Mouse (Mus musculus): Measurements from ENCODE around the gene Blzf1. TPM values are rescaled to one million over a fixed set of nuclear protein-coding genes. Genes with fewer than 3 reads are reported as not detected.

The Blzf1 gene
- polyA plus RNA-seq, 1 experiment from 2014 or later: 24.0 TPM

DNA sequence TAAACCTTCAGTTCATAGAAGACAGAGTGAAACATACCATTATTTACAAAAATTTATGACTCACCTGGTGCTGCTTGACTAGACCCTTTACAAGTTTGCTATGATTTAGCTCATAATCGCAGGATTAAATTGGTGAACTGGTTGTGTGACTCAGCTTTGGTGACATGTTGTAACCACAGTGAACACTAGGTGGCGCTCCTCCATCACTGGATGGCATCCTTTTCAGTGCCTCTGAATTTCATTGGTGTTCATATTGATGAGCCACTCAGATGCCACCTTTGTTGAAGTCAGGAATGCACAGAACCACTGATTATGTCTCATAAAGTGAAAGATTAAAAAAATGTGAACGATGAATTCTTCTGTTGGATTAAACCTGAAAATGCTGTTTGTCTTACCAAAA, 9.4 kb upstream of the Blzf1 start:
- Histone ChIP-seq H3K9ac (ENCODE audit: low read length) (no peak overlapping the region), H3K9me3 (ENCODE audit: control insufficient read depth, low read length) (no peaks in the 10 kb centered on the region), H3K27me3 (ENCODE audit: control insufficient read depth, insufficient read depth, low read length) (no peaks in the 10 kb centered on the region), H3K4me2 (ENCODE audit: low read depth, severe bottlenecking) (no peak overlapping the region), H3K4me1 (ENCODE audit: control insufficient read depth, insufficient read depth, low read length) (no peaks in the 10 kb centered on the region), H3K4me3 (ENCODE audit: low read depth, low read length) (no peak overlapping the region), H3K36me3 (ENCODE audit: control insufficient read depth, insufficient read depth, low read length) (0 out of 2 replicates have a peak, but pooled peaks cover 2% of the 10 kb centered on the region), H3K27ac (replicated peaks; ENCODE audit: low read depth, low read length) (no peak overlapping the region)
- ATAC-seq (ENCODE audit: insufficient number of reproducible peaks, low FRiP score, low TSS enrichment, low read depth) (0 out of 2 replicates have a peak, but pooled peaks have one; percentile 52), DNase-seq (ENCODE audit: low spot score) (peak; percentile 86)
- 38% methylated on average over 3 of the region's 3 CpGs for WGBS

DNA sequence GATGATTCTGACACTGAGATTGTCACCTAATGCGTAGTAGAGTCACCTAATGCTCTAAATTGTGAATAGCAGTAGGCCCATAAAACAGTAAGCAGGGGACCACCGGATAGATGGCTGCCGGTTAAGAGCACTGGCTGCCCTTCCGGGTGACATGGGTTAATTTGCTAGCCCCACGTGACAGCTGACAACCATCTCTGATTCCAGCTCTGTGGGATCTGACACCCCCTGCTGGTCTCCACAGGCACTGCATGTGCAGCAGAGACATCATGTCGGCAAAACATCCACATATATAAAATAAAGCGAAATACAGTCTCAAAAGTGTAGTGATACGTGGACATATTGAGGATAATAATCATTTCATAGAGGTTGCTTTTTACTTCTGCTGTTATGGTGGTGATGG, 8.0 kb upstream of the Blzf1 start:
- ATAC-seq (ENCODE audit: insufficient number of reproducible peaks, low FRiP score, low TSS enrichment, low read depth): no peak
- no peaks in the 10 kb centered on the region for H3K4me1 ChIP-seq (ENCODE audit: control insufficient read depth, insufficient read depth, low read length)
- 71% methylated on average over 8 of the region's 8 CpGs for WGBS
- no peak overlapping the region for H3K4me2 ChIP-seq (ENCODE audit: low read depth, severe bottlenecking)
- no peak overlapping the region for H3K27ac ChIP-seq (replicated peaks; ENCODE audit: low read depth, low read length)
- H3K9ac ChIP-seq (ENCODE audit: low read length): no peak overlapping the region
- H3K36me3 ChIP-seq (ENCODE audit: control insufficient read depth, insufficient read depth, low read length): 0 out of 2 replicates have a peak, but pooled peaks cover 2% of the 10 kb centered on the region
- H3K9me3 ChIP-seq (ENCODE audit: control insufficient read depth, low read length): no peaks in the 10 kb centered on the region
- DNase-seq (ENCODE audit: low spot score): peak; percentile 51
- H3K27me3 ChIP-seq (ENCODE audit: control insufficient read depth, insufficient read depth, low read length): no peaks in the 10 kb centered on the region
- no peak overlapping the region for H3K4me3 ChIP-seq (ENCODE audit: low read depth, low read length)

DNA sequence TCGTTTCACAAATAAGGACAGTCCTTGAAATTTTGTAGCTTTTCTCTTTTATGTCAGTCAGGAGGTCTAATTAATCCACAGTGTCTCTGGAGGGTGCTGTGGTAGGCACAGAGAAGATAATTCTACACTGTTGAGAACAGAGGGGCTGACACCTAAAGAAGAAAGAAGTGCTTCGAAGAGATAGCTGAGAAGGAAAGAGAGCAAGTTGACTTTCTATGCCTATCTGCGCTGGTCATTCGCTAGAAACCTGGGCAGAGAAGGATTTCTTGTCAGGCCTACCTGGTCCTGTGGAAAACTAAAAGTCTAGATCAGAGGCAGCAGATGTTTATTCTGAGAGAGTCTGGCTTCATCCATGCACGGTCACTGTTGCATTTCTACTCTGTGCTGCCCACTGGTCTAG, 6.8 kb upstream of the Blzf1 start:
- H3K4me3 ChIP-seq (ENCODE audit: low read depth, low read length): no peak overlapping the region
- H3K36me3 ChIP-seq (ENCODE audit: control insufficient read depth, insufficient read depth, low read length): 0 out of 2 replicates have a peak, but pooled peaks cover 2% of the 10 kb centered on the region
- ATAC-seq (ENCODE audit: insufficient number of reproducible peaks, low FRiP score, low TSS enrichment, low read depth) (no peak), DNase-seq (ENCODE audit: low spot score) (no peak)
- H3K4me1 ChIP-seq (ENCODE audit: control insufficient read depth, insufficient read depth, low read length): no peaks in the 10 kb centered on the region
- 87% methylated on average over 5 of the region's 5 CpGs for WGBS
- H3K27ac ChIP-seq (replicated peaks; ENCODE audit: low read depth, low read length): no peak overlapping the region
- H3K27me3 ChIP-seq (ENCODE audit: control insufficient read depth, insufficient read depth, low read length): no peaks in the 10 kb centered on the region
- H3K9me3 ChIP-seq (ENCODE audit: control insufficient read depth, low read length): no peaks in the 10 kb centered on the region
- H3K4me2 ChIP-seq (ENCODE audit: low read depth, severe bottlenecking): no peak overlapping the region
- H3K9ac ChIP-seq (ENCODE audit: low read length): no peak overlapping the region

DNA sequence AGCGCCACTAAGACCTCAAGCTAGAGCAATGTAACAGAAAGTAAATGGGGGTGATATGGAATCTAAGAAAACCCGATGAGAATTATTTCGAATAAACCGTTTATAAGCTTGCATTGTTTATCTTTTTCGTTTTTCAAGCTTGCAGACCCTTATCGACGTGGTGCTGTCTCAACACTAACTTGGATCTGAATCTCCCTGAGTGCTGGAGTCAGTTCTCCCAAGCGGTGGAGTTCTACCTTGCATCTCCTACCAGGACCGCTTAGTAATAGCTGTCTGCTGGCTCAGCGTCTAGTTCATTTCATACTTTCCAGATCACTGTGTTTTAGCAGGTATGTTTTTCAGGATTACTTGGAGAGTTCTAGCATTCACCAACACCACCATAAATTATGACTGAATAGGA, 633 bp upstream of the Blzf1 start:
- Histone ChIP-seq H3K9me3 (ENCODE audit: control insufficient read depth, low read length) (no peaks in the 10 kb centered on the region), H3K27me3 (ENCODE audit: control insufficient read depth, insufficient read depth, low read length) (no peaks in the 10 kb centered on the region), H3K4me2 (ENCODE audit: low read depth, severe bottlenecking) (peak overlapping the region; percentile 49), H3K27ac (replicated peaks; ENCODE audit: low read depth, low read length) (no peak overlapping the region), H3K36me3 (ENCODE audit: control insufficient read depth, insufficient read depth, low read length) (0 out of 2 replicates have a peak, but pooled peaks cover 2% of the 10 kb centered on the region), H3K4me3 (ENCODE audit: low read depth, low read length) (peak overlapping the region; percentile 77), H3K4me1 (ENCODE audit: control insufficient read depth, insufficient read depth, low read length) (no peaks in the 10 kb centered on the region; the same call in 1 of the 2 replicates), H3K9ac (ENCODE audit: low read length) (peak overlapping the region; percentile 18)
- WGBS: 14% methylated on average over 10 of the region's 10 CpGs
- no peak for ATAC-seq (ENCODE audit: insufficient number of reproducible peaks, low FRiP score, low TSS enrichment, low read depth)
- DNase-seq (ENCODE audit: low spot score): no peak

DNA sequence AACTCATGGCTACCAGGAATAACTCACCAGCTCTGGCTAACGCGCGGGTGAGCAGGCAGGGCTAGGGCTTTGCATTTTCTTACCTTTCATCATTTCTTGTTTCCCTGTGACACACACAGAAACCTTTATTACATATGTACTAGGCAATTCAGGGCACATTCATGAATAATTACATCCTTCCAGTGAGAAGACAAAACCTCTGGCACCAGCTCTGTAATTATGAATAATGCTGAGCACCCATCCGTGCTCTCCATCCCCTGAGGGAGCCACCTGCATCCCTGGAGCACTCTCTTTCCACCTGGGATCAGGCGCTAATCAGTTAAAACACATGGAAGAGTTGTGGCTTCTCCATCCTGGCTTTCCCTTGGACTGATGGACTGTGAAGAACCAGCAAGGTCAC, 3.5 kb downstream of the Blzf1 start, which contains the start of gene Nme7:
Gene Nme7, plus strand, starts transcription at position 301 of the 400 bp plus-strand sequence.
- no peaks in the 10 kb centered on the region; the same call in 1 of the 2 replicates for H3K4me1 ChIP-seq (ENCODE audit: control insufficient read depth, insufficient read depth, low read length)
- no peak within 1 kb of the TSS for H3K4me2 ChIP-seq (ENCODE audit: low read depth, severe bottlenecking)
- H3K4me3 ChIP-seq (ENCODE audit: low read depth, low read length): no peak within 1 kb of the TSS
- H3K9ac ChIP-seq (ENCODE audit: low read length): no peak within 1 kb of the TSS
- H3K36me3 ChIP-seq (ENCODE audit: control insufficient read depth, insufficient read depth, low read length): peaks cover 4% of the 10 kb centered on the region; the same call in 1 of the 2 replicates
- no peaks in the 10 kb centered on the region for H3K27me3 ChIP-seq (ENCODE audit: control insufficient read depth, insufficient read depth, low read length)
- no peak within 1 kb of the TSS for H3K27ac ChIP-seq (replicated peaks; ENCODE audit: low read depth, low read length)
- no peaks in the 10 kb centered on the region for H3K9me3 ChIP-seq (ENCODE audit: control insufficient read depth, low read length)
- 87% methylated on average over 5 of the region's 5 CpGs for WGBS
- DNase-seq (ENCODE audit: low spot score) (no peak), ATAC-seq (ENCODE audit: insufficient number of reproducible peaks, low FRiP score, low TSS enrichment, low read depth) (no peak)

DNA sequence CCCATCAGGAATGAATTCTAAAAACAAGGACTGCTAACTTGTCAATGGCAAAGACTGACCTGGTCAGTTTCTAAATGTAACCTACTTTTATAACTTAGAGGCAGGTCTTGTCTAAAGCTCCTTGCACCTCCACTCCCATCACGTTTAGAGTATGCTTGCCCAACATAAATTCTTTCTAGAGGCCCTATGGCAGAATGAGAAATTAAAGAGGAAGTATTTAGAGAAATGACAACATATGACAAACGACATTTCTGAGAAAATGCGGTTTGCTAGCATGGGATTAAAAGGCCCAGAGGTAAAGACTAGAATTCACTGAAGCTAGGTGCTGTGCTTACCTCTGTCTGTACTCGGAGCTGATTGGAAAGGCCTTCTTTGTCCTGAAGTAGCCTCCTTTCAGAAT, 5.3 kb downstream of the Blzf1 start:
- Histone ChIP-seq H3K4me3 (ENCODE audit: low read depth, low read length) (no peak overlapping the region), H3K36me3 (ENCODE audit: control insufficient read depth, insufficient read depth, low read length) (peaks cover 8% of the 10 kb centered on the region; the same call in 1 of the 2 replicates), H3K4me1 (ENCODE audit: control insufficient read depth, insufficient read depth, low read length) (no peaks in the 10 kb centered on the region; the same call in 1 of the 2 replicates), H3K27me3 (ENCODE audit: control insufficient read depth, insufficient read depth, low read length) (no peaks in the 10 kb centered on the region), H3K9me3 (ENCODE audit: control insufficient read depth, low read length) (no peaks in the 10 kb centered on the region), H3K9ac (ENCODE audit: low read length) (no peak overlapping the region), H3K27ac (replicated peaks; ENCODE audit: low read depth, low read length) (no peak overlapping the region), H3K4me2 (ENCODE audit: low read depth, severe bottlenecking) (no peak overlapping the region)
- 86% methylated on average over 4 of the region's 4 CpGs for WGBS
- ATAC-seq (ENCODE audit: insufficient number of reproducible peaks, low FRiP score, low TSS enrichment, low read depth) (no peak), DNase-seq (ENCODE audit: low spot score) (no peak)

DNA sequence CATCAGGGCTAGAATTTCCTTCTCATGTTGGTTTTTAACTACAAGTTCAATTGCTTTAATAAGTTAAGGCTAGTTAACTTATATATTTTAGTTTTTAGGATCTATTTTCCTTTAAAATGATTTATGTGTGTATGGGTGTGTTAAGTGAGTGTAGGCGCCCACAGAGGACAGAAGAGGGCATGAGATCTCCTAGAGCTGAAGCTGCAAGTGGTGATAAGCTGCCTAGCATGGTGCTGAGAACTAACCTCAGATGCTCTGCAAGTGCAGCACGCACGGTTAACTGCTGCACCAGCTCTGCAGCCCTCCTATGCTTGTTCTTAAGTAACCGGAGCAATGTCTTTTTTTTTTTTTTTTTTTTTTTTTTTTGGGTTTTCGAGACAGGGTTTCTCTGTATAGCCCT, 10.8 kb downstream of the Blzf1 start:
- Histone ChIP-seq H3K27me3 (ENCODE audit: control insufficient read depth, insufficient read depth, low read length) (no peaks in the 10 kb centered on the region), H3K36me3 (ENCODE audit: control insufficient read depth, insufficient read depth, low read length) (peaks cover 10% of the 10 kb centered on the region; the same call in 1 of the 2 replicates), H3K4me3 (ENCODE audit: low read depth, low read length) (no peak overlapping the region), H3K4me2 (ENCODE audit: low read depth, severe bottlenecking) (no peak overlapping the region), H3K4me1 (ENCODE audit: control insufficient read depth, insufficient read depth, low read length) (no peaks in the 10 kb centered on the region), H3K9me3 (ENCODE audit: control insufficient read depth, low read length) (no peaks in the 10 kb centered on the region), H3K9ac (ENCODE audit: low read length) (no peak overlapping the region), H3K27ac (replicated peaks; ENCODE audit: low read depth, low read length) (no peak overlapping the region)
- DNase-seq (ENCODE audit: low spot score): no peak
- 96% methylated on average over 4 of the region's 5 CpGs for WGBS
- ATAC-seq (ENCODE audit: insufficient number of reproducible peaks, low FRiP score, low TSS enrichment, low read depth): no peak

DNA sequence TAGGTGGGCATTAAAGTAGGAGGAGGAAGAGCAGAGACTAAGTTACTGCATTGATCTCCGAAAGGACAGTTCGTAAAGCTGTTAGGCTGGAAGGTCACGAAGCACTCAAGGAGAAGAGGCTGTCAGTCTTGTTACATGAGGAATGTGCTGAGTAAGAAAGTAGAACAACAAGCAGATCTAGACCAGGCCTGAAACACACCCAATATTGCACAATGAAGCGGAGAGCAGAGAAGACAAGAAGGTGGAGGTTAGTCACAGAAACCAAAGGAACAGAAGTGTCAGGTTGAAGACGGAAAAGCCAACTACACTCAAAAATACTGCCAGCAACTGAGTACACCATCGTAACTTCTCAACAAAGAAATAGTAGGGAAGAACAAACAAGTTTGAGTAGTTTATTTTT, 13.2 kb downstream of the Blzf1 start:
- H3K4me3 ChIP-seq (ENCODE audit: low read depth, low read length): no peak overlapping the region
- no peak for DNase-seq (ENCODE audit: low spot score)
- 95% methylated on average over 6 of the region's 6 CpGs for WGBS
- no peak for ATAC-seq (ENCODE audit: insufficient number of reproducible peaks, low FRiP score, low TSS enrichment, low read depth)
- H3K27me3 ChIP-seq (ENCODE audit: control insufficient read depth, insufficient read depth, low read length): no peaks in the 10 kb centered on the region
- H3K4me2 ChIP-seq (ENCODE audit: low read depth, severe bottlenecking): no peak overlapping the region
- no peak overlapping the region for H3K27ac ChIP-seq (replicated peaks; ENCODE audit: low read depth, low read length)
- no peaks in the 10 kb centered on the region for H3K9me3 ChIP-seq (ENCODE audit: control insufficient read depth, low read length)
- peaks cover 11% of the 10 kb centered on the region; the same call in 1 of the 2 replicates for H3K36me3 ChIP-seq (ENCODE audit: control insufficient read depth, insufficient read depth, low read length)
- H3K9ac ChIP-seq (ENCODE audit: low read length): no peak overlapping the region
- H3K4me1 ChIP-seq (ENCODE audit: control insufficient read depth, insufficient read depth, low read length): no peaks in the 10 kb centered on the region

DNA sequence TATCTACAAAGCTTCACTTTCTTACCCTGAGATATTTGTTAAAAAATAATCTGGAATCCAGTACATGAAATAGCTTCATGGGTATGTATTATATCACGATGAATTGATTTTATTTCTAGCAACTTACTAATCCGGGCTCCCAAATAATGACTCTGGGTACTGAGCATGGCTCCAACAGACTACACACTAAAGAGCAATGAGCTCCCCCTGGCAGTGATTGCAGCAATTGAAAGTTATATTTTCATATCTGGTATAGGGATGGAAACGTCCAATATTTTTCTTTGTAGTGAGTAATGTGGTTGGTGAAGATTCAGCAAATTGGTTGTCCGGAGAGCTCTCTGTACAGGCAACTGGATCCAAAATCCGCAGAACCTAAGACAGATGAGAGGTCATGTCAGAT, 15.2 kb downstream of the Blzf1 start:
- no peaks in the 10 kb centered on the region for H3K9me3 ChIP-seq (ENCODE audit: control insufficient read depth, low read length)
- no peaks in the 10 kb centered on the region for H3K4me1 ChIP-seq (ENCODE audit: control insufficient read depth, insufficient read depth, low read length)
- no peak overlapping the region for H3K9ac ChIP-seq (ENCODE audit: low read length)
- peaks cover 6% of the 10 kb centered on the region; the same call in 1 of the 2 replicates for H3K36me3 ChIP-seq (ENCODE audit: control insufficient read depth, insufficient read depth, low read length)
- DNase-seq (ENCODE audit: low spot score): no peak
- no peak overlapping the region for H3K27ac ChIP-seq (replicated peaks; ENCODE audit: low read depth, low read length)
- no peak overlapping the region for H3K4me2 ChIP-seq (ENCODE audit: low read depth, severe bottlenecking)
- ATAC-seq (ENCODE audit: insufficient number of reproducible peaks, low FRiP score, low TSS enrichment, low read depth): no peak
- H3K27me3 ChIP-seq (ENCODE audit: control insufficient read depth, insufficient read depth, low read length): no peaks in the 10 kb centered on the region
- 92% methylated on average over 5 of the region's 5 CpGs for WGBS
- no peak overlapping the region for H3K4me3 ChIP-seq (ENCODE audit: low read depth, low read length)

Data from limb, embryonic 11.5 days (tissue).